Mouse (Mus musculus) bone marrow, adult 2 months (tissue): ENCODE results near the gene Rhobtb1. TPM values are rescaled to one million over a fixed set of nuclear protein-coding genes. Genes with fewer than 3 reads are reported as not detected.

ENCODE experiments used
- H3K27ac ChIP-seq: fragments of 200-500 bp; 2 replicates; pipeline ENCODE4 v1.5.1; 2012; ENCODE audit warnings: low read depth, mild to moderate bottlenecking, control low read depth, inconsistent platforms, low read length; ENCODE audit not compliant: control insufficient read depth, poor library complexity, insufficient read depth
- H3K4me1 ChIP-seq: fragments of 200-500 bp; 2 replicates; pipeline ENCODE4 v1.6.1; 2011; ENCODE audit warnings: low read length; ENCODE audit not compliant: control insufficient read depth, insufficient read depth
- H3K4me3 ChIP-seq: fragments of 200-500 bp; replicated peaks from 2 replicates; pipeline ENCODE3; 2011; ENCODE audit warnings: mild to moderate bottlenecking, low read depth, low read length, control low read depth; ENCODE audit not compliant: control insufficient read depth
- CTCF ChIP-seq: fragments of 200-500 bp; IDR thresholded peaks from 2 replicates; pipeline ENCODE4 v1.5.1; 2011; ENCODE audit warnings: low read length, control low read depth; ENCODE audit not compliant: control insufficient read depth, insufficient read depth
- POLR2A ChIP-seq: fragments of 200-500 bp; IDR thresholded peaks from 2 replicates; pipeline ENCODE4 v1.6.1; 2011; ENCODE audit warnings: low read depth, mild to moderate bottlenecking, control low read depth, low read length, borderline replicate concordance; ENCODE audit not compliant: control insufficient read depth
- WGBS: fragments of 180-500 bp; shearing (Covaris S2); methylation state at CpG from one replicate; pipeline ENCODE4 v1.1.7; 2018; 5-methylcytosine and 5-hydroxymethylcytosine counted together
- polyA plus RNA-seq: library from polyadenylated mRNA; stranded (reverse); fragments of >200 nt; gene quantifications from 2 replicates; pipeline ENCODE4 v1.2.4, GENCODE M21; 2011; ENCODE audit warnings: low replicate concordance; ENCODE audit not compliant: missing spikeins, insufficient read depth, insufficient read length

Rhobtb1 gene
- 1.8 and 2.2 TPM in 2 replicates for polyA plus RNA-seq

GRCm38 (mm10) chr10:69151045-69151444, at the start of gene Rhobtb1:
TSS of gene Rhobtb1 (plus strand) at chr10:69151434.
- no peak within 1 kb of the TSS for H3K4me3 ChIP-seq
- 81% methylated on average over 20 of the region's 20 CpGs for WGBS

GRCm38 (mm10) chr10:69101988-69102387, 49.2 kb upstream of the Rhobtb1 start:
- no peak overlapping the region for H3K27ac ChIP-seq
- no peak for TF ChIP-seq POLR2A
- TF ChIP-seq CTCF, result peak; percentile 29
- WGBS, result 67% methylated on average over 4 of the region's 4 CpGs
- no peaks in the 10 kb centered on the region; the same call in 1 of the 2 replicates for H3K4me1 ChIP-seq
- H3K4me3 ChIP-seq, result no peak overlapping the region

More at GRCm38 (mm10) chr10:69151045-69151444, at the start of gene Rhobtb1:
- Histone ChIP-seq H3K27ac (no peak within 1 kb of the TSS), H3K4me1 (no peaks in the 10 kb centered on the region)
- no peak for TF ChIP-seq CTCF
- TF ChIP-seq POLR2A, result no peak

- no peak overlapping the region for H3K27ac ChIP-seq
- TF ChIP-seq CTCF, result no peak
- no peak for TF ChIP-seq POLR2A
- no peaks in the 10 kb centered on the region; the same call in 1 of the 2 replicates for H3K4me1 ChIP-seq
- H3K4me3 ChIP-seq, result no peak overlapping the region
- 37% methylated on average over 12 of the region's 12 CpGs for WGBS
Measured at GRCm38 (mm10) chr10:69104143-69104882, 46.9 kb upstream of the Rhobtb1 start.

DNA sequence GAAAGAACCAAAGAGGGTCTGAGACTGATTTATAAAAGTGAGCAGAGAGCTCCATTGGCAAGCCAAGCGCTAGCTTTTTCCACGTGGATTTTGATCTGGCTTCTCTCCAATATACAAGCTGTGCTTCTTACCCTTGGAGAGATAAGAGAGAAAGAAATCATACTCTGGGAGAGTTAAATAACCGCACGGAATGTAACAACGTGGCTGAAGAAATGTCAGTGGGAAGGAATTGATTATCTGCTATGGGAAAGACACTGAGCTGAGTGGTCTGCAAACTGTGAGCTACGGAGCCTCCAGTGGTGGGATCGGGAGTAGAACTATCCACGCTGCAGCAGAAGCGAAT, 46.4 kb upstream of the Rhobtb1 start:
- 68% methylated on average over 9 of the region's 9 CpGs for WGBS
- no peak for TF ChIP-seq CTCF
- TF ChIP-seq POLR2A, result no peak
- Histone ChIP-seq H3K4me3 (no peak overlapping the region), H3K4me1 (no peaks in the 10 kb centered on the region; the same call in 1 of the 2 replicates), H3K27ac (no peak overlapping the region)

GRCm38 (mm10) chr10:69106796-69107195, 44.4 kb upstream of the Rhobtb1 start:
- Histone ChIP-seq H3K4me3 (no peak overlapping the region), H3K4me1 (no peaks in the 10 kb centered on the region; the same call in 1 of the 2 replicates), H3K27ac (no peak overlapping the region)
- TF ChIP-seq CTCF (no peak), POLR2A (no peak)
- 86% methylated on average over 1 of the region's 1 CpGs for WGBS

DNA sequence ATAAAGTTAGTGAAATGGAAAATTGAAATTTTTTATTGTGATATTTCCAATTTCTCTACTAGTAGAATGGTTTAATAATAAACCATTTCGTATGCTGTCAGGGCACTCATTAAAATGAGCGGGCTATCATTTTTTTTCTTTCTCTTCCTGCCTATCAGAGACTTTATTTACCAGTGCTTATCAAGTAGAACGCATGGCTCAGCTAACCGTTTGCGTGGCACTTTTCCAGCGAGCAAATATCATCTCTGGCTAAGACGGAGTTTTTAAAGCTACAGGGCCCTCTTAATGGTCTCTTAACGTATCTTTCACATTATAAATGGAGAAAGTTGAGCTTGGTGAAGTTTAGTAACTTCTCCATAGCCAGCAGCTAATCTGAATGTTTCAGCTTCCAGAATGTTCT, 44.0 kb upstream of the Rhobtb1 start:
- H3K27ac ChIP-seq, result no peak overlapping the region
- H3K4me1 ChIP-seq, result no peaks in the 10 kb centered on the region; the same call in 1 of the 2 replicates
- no peak overlapping the region for H3K4me3 ChIP-seq
- TF ChIP-seq POLR2A (no peak), CTCF (no peak)
- 41% methylated on average over 8 of the region's 8 CpGs for WGBS

DNA sequence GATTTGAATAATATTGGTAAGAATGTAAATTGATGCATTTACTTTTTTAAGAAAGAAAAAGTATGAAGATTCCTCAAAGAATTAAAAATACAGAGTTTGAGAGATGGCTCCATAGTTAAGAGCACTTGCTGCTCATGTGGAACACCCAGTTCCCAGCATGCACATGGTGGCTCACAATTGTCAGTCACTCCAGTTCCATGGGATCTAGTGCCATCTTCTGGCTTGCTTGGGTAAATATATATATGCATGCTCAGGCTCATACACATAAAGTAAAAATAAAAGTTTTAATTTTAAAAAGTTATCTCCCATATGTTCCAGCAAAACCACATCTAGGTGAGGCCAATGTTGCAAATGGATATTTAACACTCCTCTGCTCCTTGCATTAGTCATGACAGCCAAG, 36.9 kb upstream of the Rhobtb1 start:
- H3K4me3 ChIP-seq, result no peak overlapping the region
- TF ChIP-seq POLR2A (no peak), CTCF (no peak)

DNA sequence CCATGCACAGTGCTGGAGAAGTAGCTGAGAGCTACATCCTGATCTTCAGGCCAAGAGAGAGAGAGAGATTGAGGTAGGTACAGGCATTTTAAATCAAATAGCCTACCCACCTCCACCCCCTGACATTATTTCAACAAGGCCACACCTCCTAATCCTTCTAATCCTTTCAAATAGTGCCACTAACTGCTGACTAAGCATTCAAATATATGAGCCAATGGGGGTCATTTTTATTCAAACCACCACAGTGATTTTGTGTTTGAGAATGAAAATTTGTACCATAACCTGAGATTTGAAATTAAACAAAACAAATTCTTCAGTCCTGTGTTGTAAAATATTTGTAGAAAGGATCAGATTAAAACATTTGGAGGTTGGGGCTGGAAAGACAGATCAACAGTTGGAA, 33.2 kb upstream of the Rhobtb1 start:
- TF ChIP-seq POLR2A (no peak), CTCF (no peak)
- Histone ChIP-seq H3K4me1 (no peaks in the 10 kb centered on the region), H3K4me3 (no peak overlapping the region), H3K27ac (no peak overlapping the region)

More for the DNA sequence above, 36.9 kb upstream of the Rhobtb1 start:
- Histone ChIP-seq H3K4me1 (no peaks in the 10 kb centered on the region), H3K27ac (no peak overlapping the region)
